Mouse (Mus musculus): ENCODE results near the gene Npepl1. TPM values are rescaled to one million over a fixed set of nuclear protein-coding genes. Genes with fewer than 3 reads are reported as not detected.

Gene Npepl1
- total RNA-seq, 1 experiment, result 12.9 TPM

DNA sequence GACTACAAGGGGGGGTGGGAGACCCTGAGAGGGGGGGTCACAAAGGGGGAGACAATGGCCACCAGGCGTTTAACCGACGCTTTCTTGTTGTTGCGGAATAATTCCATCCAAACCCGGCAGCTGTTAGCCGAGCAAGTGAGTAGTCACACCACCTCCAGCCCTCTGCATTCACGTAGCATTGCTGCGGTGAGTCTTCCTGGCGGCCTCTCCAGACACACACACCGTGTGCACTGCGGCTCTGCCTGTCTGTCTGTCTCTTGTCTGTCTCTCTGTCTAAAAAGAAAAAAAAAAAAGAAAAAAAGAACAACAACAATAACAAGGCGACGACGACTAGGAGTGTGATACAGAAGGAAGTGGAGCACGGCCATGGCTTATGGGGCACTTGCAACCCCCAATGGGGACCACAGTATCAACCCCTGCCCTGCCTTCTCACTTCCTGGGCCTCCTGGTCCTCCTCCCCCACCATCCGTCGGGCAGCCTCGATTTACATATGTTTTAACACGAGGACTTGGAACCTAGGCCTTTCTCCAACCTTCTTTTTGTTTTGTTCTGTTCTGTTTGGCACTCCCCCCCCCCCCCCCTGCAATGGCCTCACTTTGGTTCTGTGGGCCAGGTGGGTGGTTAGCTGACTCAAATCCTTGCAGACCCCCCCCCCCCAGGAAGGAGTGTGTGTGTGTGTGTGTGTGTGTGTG is 33.0 kb upstream of the Npepl1 start:
- peak; percentile 30 for DNase-seq (ENCODE audit: low read depth, low spot score)
- no peaks in the 10 kb centered on the region for H3K36me3 ChIP-seq (ENCODE audit: control insufficient read depth, insufficient read depth, low read length, poor library complexity, severe bottlenecking)
- in situ Hi-C loops (cut with MboI; ENCODE audit: low sequenced_read_pairs in 2 of 2, unreplicated experiment in 2 of 2), result no loop called here
- H3K27ac ChIP-seq (ENCODE audit: insufficient read depth, low read depth, low read length, poor library complexity, severe bottlenecking), result peak overlapping the region; percentile 40; the same call in 1 of the 2 replicates
- H3K4me3 ChIP-seq (ENCODE audit: insufficient read depth in 1 of 2, low read depth in 1 of 2, low read length in 2 of 2, poor library complexity in 1 of 2, severe bottlenecking in 1 of 2), result peak overlapping the region; percentile 86 to 97
- no peaks in the 10 kb centered on the region for H3K9me3 ChIP-seq (ENCODE audit: control insufficient read depth, insufficient read depth, low read depth, low read length)
- TF ChIP-seq ZNF384 (IDR thresholded peaks at IDR 0.05; ENCODE audit: low read depth, low read length), result 0 out of 2 replicates have a peak, but pooled peaks have one; percentile 20
- no peak for TF ChIP-seq ZC3H11A (IDR thresholded peaks at IDR 0.05; ENCODE audit: borderline replicate concordance, low read depth, low read length)
- H3K9ac ChIP-seq (ENCODE audit: insufficient read depth, low read depth, low read length, poor library complexity, severe bottlenecking), result peak overlapping the region; percentile 83
- H3K4me1 ChIP-seq (ENCODE audit: control insufficient read depth in 2 of 2, insufficient read depth in 2 of 2, low read length in 2 of 2, poor library complexity in 1 of 2), result peaks cover 2 to 3% of the 10 kb centered on the region in 2 experiments; a peak in 1 of 4 replicates

DNA sequence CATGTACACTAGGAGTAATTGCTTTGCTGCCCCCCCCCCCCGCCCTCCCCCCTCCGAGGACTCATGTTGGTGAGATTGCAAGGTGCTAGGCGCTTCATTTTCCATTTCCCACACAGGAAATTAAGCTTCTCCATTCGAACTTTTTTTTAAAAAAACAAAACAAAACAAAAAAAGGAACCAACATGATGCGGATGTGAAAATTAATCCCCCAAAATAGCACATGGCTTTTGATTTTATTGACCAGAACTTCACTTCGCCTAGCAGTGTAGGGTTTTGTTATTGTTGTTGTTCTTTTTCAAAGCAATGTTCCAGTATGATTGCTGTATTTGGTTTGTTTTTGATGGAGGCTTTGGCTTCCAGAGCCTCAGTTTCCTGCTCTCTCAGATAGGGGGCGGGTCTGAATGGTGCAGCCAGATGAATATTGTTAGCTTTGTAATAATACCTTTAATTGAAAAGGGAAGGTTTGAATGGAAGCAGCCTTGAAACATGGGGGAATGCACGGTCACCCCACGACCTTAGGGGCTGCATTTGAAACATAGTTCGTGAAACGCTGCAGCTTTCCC is 32.3 kb upstream of the Npepl1 start:
- Histone ChIP-seq H3K4me3 (ENCODE audit: insufficient read depth in 1 of 2, low read depth in 1 of 2, low read length in 2 of 2, poor library complexity in 1 of 2, severe bottlenecking in 1 of 2) (peak overlapping the region; percentile 36 to 86; a peak in 3 of 4 replicates), H3K4me1 (ENCODE audit: control insufficient read depth in 2 of 2, insufficient read depth in 2 of 2, low read length in 2 of 2, poor library complexity in 1 of 2) (peaks cover 2 to 3% of the 10 kb centered on the region in 2 experiments; a peak in 1 of 4 replicates), H3K27ac (ENCODE audit: insufficient read depth, low read depth, low read length, poor library complexity, severe bottlenecking) (peak overlapping the region; percentile 40; the same call in 1 of the 2 replicates), H3K9me3 (ENCODE audit: control insufficient read depth, insufficient read depth, low read depth, low read length) (no peaks in the 10 kb centered on the region), H3K9ac (ENCODE audit: insufficient read depth, low read depth, low read length, poor library complexity, severe bottlenecking) (no peak overlapping the region), H3K36me3 (ENCODE audit: control insufficient read depth, insufficient read depth, low read length, poor library complexity, severe bottlenecking) (no peaks in the 10 kb centered on the region)
- no peak for DNase-seq (ENCODE audit: low read depth, low spot score)
- in situ Hi-C loops (cut with MboI; ENCODE audit: low sequenced_read_pairs in 2 of 2, unreplicated experiment in 2 of 2), result no loop called here
- TF ChIP-seq CHD2 (IDR thresholded peaks at IDR 0.05; ENCODE audit: low read depth, low read length) (no peak), HCFC1 (IDR thresholded peaks at IDR 0.05; ENCODE audit: borderline replicate concordance, insufficient read depth, low read length) (no peak), MAFK (IDR thresholded peaks at IDR 0.05; ENCODE audit: insufficient read depth, low read depth, low read length) (no peak), ZC3H11A (IDR thresholded peaks at IDR 0.05; ENCODE audit: borderline replicate concordance, low read depth, low read length) (no peak), ZNF384 (IDR thresholded peaks at IDR 0.05; ENCODE audit: low read depth, low read length) (no peak)

DNA sequence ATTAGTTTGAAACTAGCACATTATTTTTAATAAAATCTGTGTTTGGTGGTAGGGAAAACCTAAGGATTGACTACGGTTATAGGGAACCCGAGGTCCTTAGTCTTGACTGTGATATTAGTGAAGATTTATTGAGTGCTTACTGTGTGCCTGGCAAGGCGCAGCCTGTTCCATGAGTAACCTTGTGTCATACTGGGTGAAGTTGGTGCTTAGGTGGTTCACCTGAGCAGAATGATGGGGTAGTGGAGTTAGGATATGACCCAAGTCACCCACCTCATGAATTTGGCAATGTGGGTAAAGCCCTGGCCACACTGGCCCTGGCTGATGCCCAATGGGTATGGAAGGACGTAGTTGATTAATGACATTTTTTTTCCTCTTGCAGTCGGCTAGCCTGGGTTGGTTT is 28.3 kb upstream of the Npepl1 start:
- DNase-seq (ENCODE audit: low read depth, low spot score), result no peak
- no peak overlapping the region for H3K27ac ChIP-seq (ENCODE audit: insufficient read depth, low read depth, low read length, poor library complexity, severe bottlenecking)
- peaks cover 0 to 2% of the 10 kb centered on the region in 2 experiments; a peak in 1 of 4 replicates for H3K4me1 ChIP-seq (ENCODE audit: control insufficient read depth in 2 of 2, insufficient read depth in 2 of 2, low read length in 2 of 2, poor library complexity in 1 of 2)
- H3K9ac ChIP-seq (ENCODE audit: insufficient read depth, low read depth, low read length, poor library complexity, severe bottlenecking), result no peak overlapping the region
- H3K36me3 ChIP-seq (ENCODE audit: control insufficient read depth, insufficient read depth, low read length, poor library complexity, severe bottlenecking), result peaks cover 2% of the 10 kb centered on the region; the same call in 1 of the 2 replicates
- in situ Hi-C loops (cut with MboI; ENCODE audit: low sequenced_read_pairs in 2 of 2, unreplicated experiment in 2 of 2), result no loop called here
- no peak overlapping the region for H3K4me3 ChIP-seq (ENCODE audit: insufficient read depth in 1 of 2, low read depth in 1 of 2, low read length in 2 of 2, poor library complexity in 1 of 2, severe bottlenecking in 1 of 2)
- no peaks in the 10 kb centered on the region for H3K9me3 ChIP-seq (ENCODE audit: control insufficient read depth, insufficient read depth, low read depth, low read length)
- TF ChIP-seq MAFK (IDR thresholded peaks at IDR 0.05; ENCODE audit: insufficient read depth, low read depth, low read length) (no peak), ZNF384 (IDR thresholded peaks at IDR 0.05; ENCODE audit: low read depth, low read length) (no peak), HCFC1 (IDR thresholded peaks at IDR 0.05; ENCODE audit: borderline replicate concordance, insufficient read depth, low read length) (no peak), CHD2 (IDR thresholded peaks at IDR 0.05; ENCODE audit: low read depth, low read length) (no peak), ZC3H11A (IDR thresholded peaks at IDR 0.05; ENCODE audit: borderline replicate concordance, low read depth, low read length) (no peak)

DNA sequence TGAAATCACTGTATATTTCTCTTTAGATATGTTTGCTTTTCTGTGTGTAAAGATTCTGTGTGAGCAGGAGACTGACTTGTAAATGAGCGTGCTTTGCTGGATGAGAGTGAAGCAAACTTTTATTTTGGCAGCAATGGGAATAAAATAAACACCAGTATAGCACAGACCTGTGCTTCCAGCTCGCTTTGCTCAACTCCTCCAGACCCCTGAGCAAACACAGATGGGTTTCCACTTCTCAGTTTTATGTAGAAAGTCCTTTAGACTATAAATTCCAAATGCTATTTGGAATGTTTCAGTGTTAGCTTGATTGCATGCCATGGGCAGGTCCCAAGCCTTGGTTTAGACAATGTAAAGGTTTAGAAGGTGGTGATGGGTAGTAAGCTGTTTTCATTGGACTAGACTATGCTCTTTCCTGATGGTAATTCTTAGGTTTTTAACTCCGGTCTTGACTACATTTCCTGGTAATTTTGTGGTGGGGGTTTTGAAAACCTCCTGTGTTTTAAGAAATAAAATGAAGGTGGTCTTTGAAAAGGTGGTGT is 27.7 kb upstream of the Npepl1 start:
- DNase-seq (ENCODE audit: low read depth, low spot score), result no peak
- no peak overlapping the region for H3K4me3 ChIP-seq (ENCODE audit: insufficient read depth in 1 of 2, low read depth in 1 of 2, low read length in 2 of 2, poor library complexity in 1 of 2, severe bottlenecking in 1 of 2)
- H3K27ac ChIP-seq (ENCODE audit: insufficient read depth, low read depth, low read length, poor library complexity, severe bottlenecking), result no peak overlapping the region
- H3K36me3 ChIP-seq (ENCODE audit: control insufficient read depth, insufficient read depth, low read length, poor library complexity, severe bottlenecking), result peaks cover 2% of the 10 kb centered on the region; the same call in 1 of the 2 replicates
- no peak overlapping the region for H3K9ac ChIP-seq (ENCODE audit: insufficient read depth, low read depth, low read length, poor library complexity, severe bottlenecking)
- TF ChIP-seq ZC3H11A (IDR thresholded peaks at IDR 0.05; ENCODE audit: borderline replicate concordance, low read depth, low read length) (no peak), ZNF384 (IDR thresholded peaks at IDR 0.05; ENCODE audit: low read depth, low read length) (no peak), MAFK (IDR thresholded peaks at IDR 0.05; ENCODE audit: insufficient read depth, low read depth, low read length) (no peak), CHD2 (IDR thresholded peaks at IDR 0.05; ENCODE audit: low read depth, low read length) (no peak), HCFC1 (IDR thresholded peaks at IDR 0.05; ENCODE audit: borderline replicate concordance, insufficient read depth, low read length) (no peak)
- no peaks in the 10 kb centered on the region for H3K9me3 ChIP-seq (ENCODE audit: control insufficient read depth, insufficient read depth, low read depth, low read length)
- H3K4me1 ChIP-seq (ENCODE audit: control insufficient read depth in 2 of 2, insufficient read depth in 2 of 2, low read length in 2 of 2, poor library complexity in 1 of 2), result peaks cover 0 to 2% of the 10 kb centered on the region in 2 experiments; a peak in 1 of 4 replicates
- in situ Hi-C loops (cut with MboI; ENCODE audit: low sequenced_read_pairs in 2 of 2, unreplicated experiment in 2 of 2), result no loop called here
